Mouse (Mus musculus) limb, embryonic 12.5 days (tissue): ENCODE measurements around the gene Srm. TPM values are rescaled to one million over a fixed set of nuclear protein-coding genes. Genes with fewer than 3 reads are reported as not detected.

Experiments
- ATAC-seq: fragments of 200-750 bp; cut with Nextera tagmentation; 2 replicates; pipeline ENCODE4 v1.8.0; 2017; ENCODE audit warnings: low read depth, moderate TSS enrichment; ENCODE audit not compliant: insufficient number of reproducible peaks, insufficient read depth, low FRiP score, low TSS enrichment
- H3K27ac ChIP-seq: fragments of 300-500 bp; sonication (generic); 2 replicates; pipeline ENCODE4 v1.5.1; 2016; ENCODE audit warnings: mild to moderate bottlenecking, moderate library complexity
- H3K27me3 ChIP-seq: fragments of 300-500 bp; sonication (generic); 2 replicates; pipeline ENCODE4 v1.6.1; 2016; ENCODE audit warnings: mild to moderate bottlenecking, moderate library complexity
- H3K36me3 ChIP-seq: fragments of 300-500 bp; sonication (generic); 2 replicates; pipeline ENCODE4 v1.6.1; 2016; ENCODE audit warnings: mild to moderate bottlenecking, moderate library complexity
- H3K4me1 ChIP-seq: fragments of 300-500 bp; sonication (generic); replicated peaks from 2 replicates; pipeline ENCODE4 v1.6.1; 2016
- H3K4me2 ChIP-seq: fragments of 300-500 bp; sonication (generic); 2 replicates; pipeline ENCODE4 v1.6.1; 2016; ENCODE audit warnings: mild to moderate bottlenecking, moderate library complexity
- H3K4me3 ChIP-seq: fragments of 300-500 bp; sonication (generic); replicated peaks from 2 replicates; pipeline ENCODE4 v1.5.1; 2016; ENCODE audit warnings: mild to moderate bottlenecking
- H3K9ac ChIP-seq: fragments of 300-500 bp; sonication (generic); replicated peaks from 2 replicates; pipeline ENCODE4 v1.6.1; 2016; ENCODE audit warnings: mild to moderate bottlenecking, moderate library complexity
- H3K9me3 ChIP-seq: fragments of 300-500 bp; sonication (generic); 2 replicates; pipeline ENCODE4 v1.6.1; 2016; ENCODE audit warnings: mild to moderate bottlenecking, moderate library complexity
- WGBS: fragments of 180-500 bp; shearing (Covaris S2); methylation state at CpG from one replicate; pipeline ENCODE4 v1.1.7; 2016; 5-methylcytosine and 5-hydroxymethylcytosine counted together
- polyA plus RNA-seq: library from polyadenylated mRNA; unstranded; fragments of >200 nt; fragmentation: Nextera tagmentation; extraction: Ambion mirVana; gene quantifications from 2 replicates; pipeline ENCODE4 v1.2.1, GENCODE M21; 2016

The Srm gene
- polyA plus RNA-seq, 1 experiment from 2014 or later = 190 TPM

DNA sequence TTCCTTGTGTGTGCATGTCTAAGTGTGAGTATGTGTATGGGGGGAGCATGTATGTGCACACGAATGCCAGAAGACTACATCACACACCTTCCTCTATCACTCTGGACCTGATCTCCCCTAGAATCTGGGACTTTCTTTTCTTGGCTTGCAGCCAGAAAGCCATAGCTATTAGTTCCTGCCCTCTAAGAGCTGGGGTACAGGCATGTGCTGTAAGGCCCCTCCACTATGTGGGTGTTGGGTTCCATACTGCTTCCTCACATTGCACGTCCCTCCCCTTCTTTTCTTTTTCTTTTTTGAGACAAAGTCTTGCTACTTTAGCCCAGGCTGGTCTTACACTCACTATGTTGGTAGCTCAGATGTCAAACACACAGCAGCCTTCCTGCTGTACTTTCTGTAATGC, 44.0 kb downstream of the Srm start:
- H3K4me3 ChIP-seq = no peak overlapping the region
- H3K36me3 ChIP-seq = no peaks in the 10 kb centered on the region
- H3K27me3 ChIP-seq = peaks cover 3% of the 10 kb centered on the region; the same call in 1 of the 2 replicates
- WGBS = 71% methylated on average over 2 of the region's 2 CpGs
- no peak overlapping the region for H3K4me2 ChIP-seq
- no peak overlapping the region for H3K9ac ChIP-seq
- no peaks in the 10 kb centered on the region for H3K4me1 ChIP-seq
- no peak overlapping the region for H3K27ac ChIP-seq
- ATAC-seq = no peak; the same call in 1 of the 2 replicates
- H3K9me3 ChIP-seq = no peaks in the 10 kb centered on the region

DNA sequence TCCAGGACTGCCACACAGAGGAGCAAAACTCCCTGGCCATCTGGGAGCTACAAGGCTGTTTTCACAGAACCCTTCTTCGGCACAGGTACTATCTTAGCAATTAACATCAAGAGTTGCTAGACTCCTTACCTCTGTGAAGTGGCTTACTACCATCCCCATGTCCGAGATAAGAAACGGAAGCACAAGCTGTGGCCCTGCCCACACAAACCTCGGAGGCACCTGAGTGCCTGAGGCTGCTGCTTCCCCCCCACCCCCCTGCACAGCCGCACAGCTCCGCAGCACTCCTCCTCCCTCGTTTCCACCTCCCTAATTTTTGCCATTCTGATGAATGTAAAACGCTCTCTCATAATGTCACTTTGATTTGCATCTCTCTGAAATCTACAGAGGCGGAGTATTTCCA, 47.0 kb downstream of the Srm start:
- Histone ChIP-seq H3K27me3 (peaks cover 3% of the 10 kb centered on the region; the same call in 1 of the 2 replicates), H3K4me2 (no peak overlapping the region), H3K9me3 (no peaks in the 10 kb centered on the region), H3K9ac (no peak overlapping the region), H3K36me3 (no peaks in the 10 kb centered on the region), H3K27ac (no peak overlapping the region), H3K4me3 (no peak overlapping the region), H3K4me1 (no peaks in the 10 kb centered on the region)
- ATAC-seq = no peak
- 55% methylated on average over 9 of the region's 9 CpGs for WGBS

DNA sequence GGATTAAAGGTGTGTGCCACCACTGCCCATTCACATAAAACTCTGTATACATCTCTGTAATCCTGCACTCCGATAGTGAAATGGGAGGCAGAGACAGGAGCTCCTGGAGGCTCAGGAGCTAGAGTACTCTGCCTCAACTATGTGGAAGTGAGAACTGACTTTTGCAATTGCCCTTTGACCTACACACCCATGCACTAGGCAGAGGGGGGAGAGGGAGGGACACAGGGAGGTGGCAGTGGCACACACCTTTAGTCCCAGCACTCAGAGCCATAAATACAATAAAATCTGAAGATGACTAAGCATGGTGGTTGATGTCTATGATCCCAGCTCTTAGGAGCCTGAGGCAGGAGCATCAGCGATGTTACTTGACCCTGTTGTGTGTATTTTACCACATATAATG, 48.2 kb downstream of the Srm start:
- no peaks in the 10 kb centered on the region; the same call in 1 of the 2 replicates for H3K4me1 ChIP-seq
- no peak overlapping the region for H3K4me2 ChIP-seq
- H3K4me3 ChIP-seq = no peak overlapping the region
- no peaks in the 10 kb centered on the region for H3K36me3 ChIP-seq
- H3K9ac ChIP-seq = no peak overlapping the region
- peaks cover 3% of the 10 kb centered on the region; the same call in 1 of the 2 replicates for H3K27me3 ChIP-seq
- no peak for ATAC-seq
- 80% methylated on average over 2 of the region's 2 CpGs for WGBS
- H3K9me3 ChIP-seq = no peaks in the 10 kb centered on the region
- no peak overlapping the region for H3K27ac ChIP-seq

DNA sequence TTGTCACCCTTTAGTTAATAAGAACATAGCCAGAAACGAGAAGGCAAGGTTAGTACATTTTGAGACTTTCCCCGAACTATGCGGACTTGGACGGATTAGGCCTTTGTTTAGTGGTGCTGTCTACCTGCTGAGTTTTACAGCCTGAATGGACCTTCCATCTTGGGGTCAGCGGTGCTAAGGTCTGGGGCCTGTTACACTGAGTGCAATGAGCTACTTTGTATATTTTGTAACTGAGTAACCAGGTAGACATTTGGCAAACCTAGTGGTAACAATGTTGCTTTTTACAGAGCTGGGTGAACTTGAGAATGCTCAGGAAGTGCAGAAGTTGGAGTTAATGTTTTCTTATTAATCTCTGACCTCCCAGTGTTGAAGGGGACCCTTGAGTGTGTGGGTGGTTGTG, 49.8 kb downstream of the Srm start:
- H3K4me1 ChIP-seq = no peaks in the 10 kb centered on the region; the same call in 1 of the 2 replicates
- H3K4me2 ChIP-seq = no peak overlapping the region
- no peak overlapping the region for H3K27ac ChIP-seq
- ATAC-seq = no peak
- no peak overlapping the region for H3K4me3 ChIP-seq
- no peak overlapping the region for H3K9ac ChIP-seq
- peaks cover 3% of the 10 kb centered on the region; the same call in 1 of the 2 replicates for H3K27me3 ChIP-seq
- H3K9me3 ChIP-seq = no peaks in the 10 kb centered on the region
- no peaks in the 10 kb centered on the region for H3K36me3 ChIP-seq
- 75% methylated on average over 5 of the region's 5 CpGs for WGBS

DNA sequence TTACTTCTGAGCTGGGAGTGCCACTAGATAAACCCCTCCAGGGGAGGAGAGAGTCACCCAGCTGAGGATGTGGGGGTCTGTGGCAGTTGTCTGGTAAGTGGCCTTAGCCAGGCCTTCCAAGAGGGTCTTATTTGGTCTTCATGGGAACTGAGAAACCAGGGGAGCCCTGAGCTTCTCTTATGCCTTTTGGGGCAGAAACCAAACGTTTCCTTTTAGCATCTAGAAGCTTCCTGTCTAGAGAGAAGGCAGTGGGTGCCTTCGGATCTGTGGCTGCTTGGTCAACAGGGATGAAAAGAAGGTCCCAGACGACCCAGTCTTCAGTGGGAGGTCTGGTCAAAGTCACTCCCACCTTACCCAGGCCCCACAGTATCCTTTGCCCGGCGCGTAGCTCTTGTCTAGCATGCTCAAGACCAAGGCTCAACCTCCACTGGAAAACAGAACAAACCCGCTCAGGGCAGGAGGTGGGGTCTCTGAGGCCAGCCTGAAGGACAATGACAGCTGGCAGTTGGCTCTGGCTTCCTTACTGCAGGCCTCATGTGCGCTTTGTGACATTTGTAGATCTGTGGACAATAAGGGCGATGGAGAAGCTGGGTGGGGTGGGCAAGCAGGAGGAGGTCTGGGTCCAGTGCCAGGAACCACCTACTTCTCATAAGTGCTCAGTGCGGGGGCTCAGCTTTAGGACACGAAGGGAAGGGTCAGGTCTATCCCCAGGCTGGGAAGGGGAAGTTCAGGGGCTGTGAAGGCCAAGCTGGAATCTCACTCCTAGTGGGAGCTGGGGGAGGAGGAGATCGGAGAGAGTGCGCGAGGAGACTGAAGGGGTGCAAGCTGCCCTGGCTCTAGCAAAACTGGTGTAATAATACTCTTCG, 52.2 kb downstream of the Srm start, which contains the start of gene Gm572:
TSS of gene Gm572 (plus strand) at position 27 of the 866 bp plus-strand sequence.
- H3K4me1 ChIP-seq = no peaks in the 10 kb centered on the region; the same call in 1 of the 2 replicates
- H3K4me2 ChIP-seq = peak within 1 kb of the TSS; percentile 31
- no peak within 1 kb of the TSS for H3K9ac ChIP-seq
- ATAC-seq = no peak
- no peaks in the 10 kb centered on the region for H3K36me3 ChIP-seq
- WGBS = 66% methylated on average over 15 of the region's 15 CpGs
- H3K9me3 ChIP-seq = no peaks in the 10 kb centered on the region
- no peak within 1 kb of the TSS for H3K4me3 ChIP-seq
- H3K27ac ChIP-seq = no peak within 1 kb of the TSS
- no peaks in the 10 kb centered on the region for H3K27me3 ChIP-seq

DNA sequence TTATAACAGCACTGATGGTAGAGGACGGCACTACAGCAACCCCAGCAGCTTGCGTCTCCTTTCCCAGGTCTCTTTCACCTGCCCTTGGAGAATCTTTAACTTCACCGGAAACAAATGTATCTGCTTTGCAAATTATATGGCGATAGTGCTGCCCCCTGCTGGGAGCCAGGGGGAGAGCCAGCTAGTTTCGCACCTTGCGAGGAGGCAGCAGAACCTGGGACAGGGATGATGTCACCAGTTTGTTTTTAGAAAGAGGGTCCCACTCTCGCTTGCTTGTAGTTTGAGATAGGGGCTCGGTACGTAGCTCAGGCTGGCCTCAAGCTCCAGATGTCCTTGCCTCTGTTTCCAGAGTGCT, 52.8 kb downstream of the Srm start:
- WGBS = 3% methylated on average over 9 of the region's 9 CpGs
- H3K27me3 ChIP-seq = no peaks in the 10 kb centered on the region
- no peak overlapping the region for H3K4me3 ChIP-seq
- H3K4me2 ChIP-seq = peak overlapping the region; percentile 31
- no peaks in the 10 kb centered on the region for H3K36me3 ChIP-seq
- H3K9ac ChIP-seq = no peak overlapping the region
- H3K4me1 ChIP-seq = no peaks in the 10 kb centered on the region; the same call in 1 of the 2 replicates
- no peak overlapping the region for H3K27ac ChIP-seq
- ATAC-seq = no peak
- no peaks in the 10 kb centered on the region for H3K9me3 ChIP-seq

Other genes starting within 250 kb of the Srm start
- 21.1 and 21.8 TPM in 2 replicates for gene Ubiad1, start 146.7 kb upstream of the Srm start, polyA plus RNA-seq
- gene Mtor, start 142.9 kb upstream of the Srm start, polyA plus RNA-seq = 19.3 and 19.7 TPM in 2 replicates
- gene Angptl7, start 91.0 kb upstream of the Srm start, polyA plus RNA-seq = 0.89 and 1.1 TPM in 2 replicates
- gene Exosc10, start 33.1 kb upstream of the Srm start, polyA plus RNA-seq = 110 and 113 TPM in 2 replicates
- gene Masp2, start 11.1 kb downstream of the Srm start, polyA plus RNA-seq = 0.10 and 0.24 TPM in 2 replicates
- gene Tardbp, start 35.5 kb downstream of the Srm start, polyA plus RNA-seq = 398 and 416 TPM in 2 replicates
- gene Gm572, start 51.8 kb downstream of the Srm start, polyA plus RNA-seq = not detected in 2 replicates
- gene Casz1, start 212.9 kb downstream of the Srm start, polyA plus RNA-seq = 3.9 and 4.7 TPM in 2 replicates